Mouse (Mus musculus) inflammation-experienced regulatory T-cells, adult 6 months (primary cell): Measurements from ENCODE around the gene Ina. TPM values are rescaled to one million over a fixed set of nuclear protein-coding genes. Genes with fewer than 3 reads are reported as not detected.
A peak's percentile ranks its signal among the peaks of the same experiment; 100 is the strongest.
"Not testable (repeated sequence)": the region's sequence is repeated elsewhere in the genome, so short reads cannot be mapped to it uniquely, and the experiment has no call there.

ENCODE experiments used
- ATAC-seq: one replicate; pipeline ENCODE4 v1.8.0; 2017
- polyA plus RNA-seq, 3 experiments: library from polyadenylated mRNA; unstranded; fragments of 100-300 nt; shearing (Covaris generic); gene quantifications; one replicate each; pipeline ENCODE4 v1.2.1; 2017

The Ina gene
- polyA plus RNA-seq, 3 experiments from 2014 or later: not detected

- ATAC-seq: no peak
Observed at GRCm38 (mm10) chr19:46984726-46985622, 29.5 kb upstream of the Ina start.

- no peak for ATAC-seq
Observed at GRCm38 (mm10) chr19:46987646-46988045, 26.9 kb upstream of the Ina start.

- ATAC-seq: no peak
Observed at GRCm38 (mm10) chr19:46988231-46989087, 26.0 kb upstream of the Ina start.

GRCm38 (mm10) chr19:46989479-46990152, 24.9 kb upstream of the Ina start:
- ATAC-seq: no peak

GRCm38 (mm10) chr19:46990153-46990518, 24.4 kb upstream of the Ina start:
- ATAC-seq: no peak

- not testable (repeated sequence) for ATAC-seq
Observed at GRCm38 (mm10) chr19:46990625-46991024, 23.9 kb upstream of the Ina start.

GRCm38 (mm10) chr19:46991145-46991544, 23.4 kb upstream of the Ina start:
- peak; percentile 72 for ATAC-seq

- ATAC-seq: not testable (repeated sequence)
Observed at GRCm38 (mm10) chr19:46992329-46992728, 22.2 kb upstream of the Ina start.

- no peak for ATAC-seq
Observed at GRCm38 (mm10) chr19:46996095-46996494, 18.4 kb upstream of the Ina start.

- no peak for ATAC-seq
Observed at GRCm38 (mm10) chr19:46998168-46998870, 16.2 kb upstream of the Ina start.

- ATAC-seq: no peak
Observed at GRCm38 (mm10) chr19:46998953-46999352, 15.5 kb upstream of the Ina start.

- no peak for ATAC-seq
Observed at GRCm38 (mm10) chr19:46999753-47000152, 14.7 kb upstream of the Ina start.

GRCm38 (mm10) chr19:47000357-47000756, 14.1 kb upstream of the Ina start:
- not testable (repeated sequence) for ATAC-seq

- no peak for ATAC-seq
Observed at GRCm38 (mm10) chr19:47003742-47004511, 10.6 kb upstream of the Ina start.

GRCm38 (mm10) chr19:47005873-47006272, 8.6 kb upstream of the Ina start:
- ATAC-seq: no peak

- no peak for ATAC-seq
Observed at GRCm38 (mm10) chr19:47006321-47006720, 8.2 kb upstream of the Ina start.

GRCm38 (mm10) chr19:47009420-47009819, 5.1 kb upstream of the Ina start:
- no peak for ATAC-seq

GRCm38 (mm10) chr19:47009943-47010342, 4.6 kb upstream of the Ina start:
- no peak for ATAC-seq

- no peak for ATAC-seq
Observed at GRCm38 (mm10) chr19:47012521-47013130, 1.9 kb upstream of the Ina start.

GRCm38 (mm10) chr19:47013340-47014158, 949 bp upstream of the Ina start:
- no peak for ATAC-seq
